Mouse (Mus musculus): ENCODE measurements at regions not wholly inside any gene's neighbourhood (a gene's known extent, or its start where the extent isn't known, plus 50 kb on each side); places are given as distances from the start of the nearest gene placed in this dataset.

- no peak for ATAC-seq (ENCODE audit: insufficient number of reproducible peaks, low FRiP score, low TSS enrichment, low read depth)
- Histone ChIP-seq H3K27me3 (no peaks in the 10 kb centered on the region), H3K36me3 (no peaks in the 10 kb centered on the region), H3K9me3 (no peaks in the 10 kb centered on the region), H3K27ac (no peak overlapping the region), H3K4me2 (no peak overlapping the region), H3K4me1 (no peaks in the 10 kb centered on the region), H3K4me3 (no peak overlapping the region), H3K9ac (no peak overlapping the region)
- WGBS = 58% methylated on average over 6 of the region's 6 CpGs
These were observed 86.9 kb downstream of the Ccdc71l start for GRCm38 (mm10) chr12:32465371-32465770.

- no peak overlapping the region for H3K9ac ChIP-seq
- H3K27me3 ChIP-seq = no peaks in the 10 kb centered on the region
- 85% methylated on average over 4 of the region's 4 CpGs for WGBS
- no peak overlapping the region for H3K4me2 ChIP-seq
- no peaks in the 10 kb centered on the region for H3K36me3 ChIP-seq
- H3K27ac ChIP-seq = no peak overlapping the region
- no peak for ATAC-seq (ENCODE audit: insufficient number of reproducible peaks, low FRiP score, low TSS enrichment, low read depth)
- no peak overlapping the region for H3K4me3 ChIP-seq
- no peaks in the 10 kb centered on the region for H3K9me3 ChIP-seq
- no peaks in the 10 kb centered on the region for H3K4me1 ChIP-seq
These were observed 91.4 kb downstream of the Ccdc71l start for GRCm38 (mm10) chr12:32469863-32470262.

- WGBS = 84% methylated on average over 3 of the region's 3 CpGs
- Histone ChIP-seq H3K4me1 (no peaks in the 10 kb centered on the region), H3K9ac (no peak overlapping the region), H3K27me3 (no peaks in the 10 kb centered on the region), H3K27ac (no peak overlapping the region), H3K4me2 (no peak overlapping the region), H3K36me3 (no peaks in the 10 kb centered on the region), H3K4me3 (no peak overlapping the region), H3K9me3 (no peaks in the 10 kb centered on the region)
- no peak for ATAC-seq (ENCODE audit: insufficient number of reproducible peaks, low FRiP score, low TSS enrichment, low read depth)
These were observed 100.9 kb downstream of the Ccdc71l start for GRCm38 (mm10) chr12:32479451-32479850.

GRCm38 (mm10) chr12:32480268-32480667 is 101.8 kb downstream of the Ccdc71l start:
- Histone ChIP-seq H3K4me2 (no peak overlapping the region), H3K4me1 (no peaks in the 10 kb centered on the region), H3K36me3 (no peaks in the 10 kb centered on the region), H3K4me3 (no peak overlapping the region), H3K27ac (no peak overlapping the region), H3K9ac (no peak overlapping the region), H3K27me3 (no peaks in the 10 kb centered on the region), H3K9me3 (no peaks in the 10 kb centered on the region)
- 64% methylated on average over 5 of the region's 5 CpGs for WGBS
- ATAC-seq (ENCODE audit: insufficient number of reproducible peaks, low FRiP score, low TSS enrichment, low read depth) = no peak

GRCm38 (mm10) chr12:32481051-32481450 is 102.5 kb downstream of the Ccdc71l start:
- ATAC-seq (ENCODE audit: insufficient number of reproducible peaks, low FRiP score, low TSS enrichment, low read depth) = no peak
- Histone ChIP-seq H3K4me3 (no peak overlapping the region), H3K4me1 (no peaks in the 10 kb centered on the region), H3K4me2 (no peak overlapping the region), H3K36me3 (no peaks in the 10 kb centered on the region), H3K9me3 (no peaks in the 10 kb centered on the region), H3K27ac (no peak overlapping the region), H3K9ac (no peak overlapping the region), H3K27me3 (no peaks in the 10 kb centered on the region)
- WGBS = 86% methylated on average over 5 of the region's 5 CpGs

- Histone ChIP-seq H3K27me3 (no peaks in the 10 kb centered on the region), H3K4me2 (no peak overlapping the region), H3K9ac (no peak overlapping the region), H3K9me3 (no peaks in the 10 kb centered on the region), H3K4me3 (no peak overlapping the region), H3K36me3 (no peaks in the 10 kb centered on the region), H3K4me1 (no peaks in the 10 kb centered on the region), H3K27ac (no peak overlapping the region)
- ATAC-seq (ENCODE audit: insufficient number of reproducible peaks, low FRiP score, low TSS enrichment, low read depth) = no peak
- 75% methylated on average over 1 of the region's 1 CpGs for WGBS
These were observed 103.8 kb downstream of the Ccdc71l start for GRCm38 (mm10) chr12:32482343-32482742.

DNA sequence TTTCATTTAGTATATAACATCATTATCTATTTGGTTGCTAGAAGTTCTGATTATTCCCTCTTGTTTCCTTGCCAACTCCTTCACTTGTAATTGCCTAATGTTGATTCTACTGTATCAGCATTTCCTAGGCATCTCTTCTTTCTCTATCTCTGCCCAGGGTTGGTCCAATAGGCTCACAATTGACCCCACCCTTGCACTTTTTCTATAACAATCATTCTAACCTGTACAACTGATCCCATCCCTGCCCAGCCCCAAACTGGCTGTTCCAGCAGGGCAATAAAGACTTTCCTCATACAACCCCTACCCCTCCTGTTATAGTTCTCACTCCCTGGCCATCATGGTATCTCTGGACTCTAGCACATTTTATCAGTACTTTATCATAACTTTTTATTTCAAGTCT is 104.3 kb downstream of the Ccdc71l start:
- H3K27ac ChIP-seq = no peak overlapping the region
- ATAC-seq (ENCODE audit: insufficient number of reproducible peaks, low FRiP score, low TSS enrichment, low read depth) = no peak
- no peak overlapping the region for H3K4me2 ChIP-seq
- no peak overlapping the region for H3K9ac ChIP-seq
- H3K9me3 ChIP-seq = no peaks in the 10 kb centered on the region
- H3K27me3 ChIP-seq = no peaks in the 10 kb centered on the region
- H3K4me3 ChIP-seq = no peak overlapping the region
- no peaks in the 10 kb centered on the region for H3K36me3 ChIP-seq
- H3K4me1 ChIP-seq = no peaks in the 10 kb centered on the region

DNA sequence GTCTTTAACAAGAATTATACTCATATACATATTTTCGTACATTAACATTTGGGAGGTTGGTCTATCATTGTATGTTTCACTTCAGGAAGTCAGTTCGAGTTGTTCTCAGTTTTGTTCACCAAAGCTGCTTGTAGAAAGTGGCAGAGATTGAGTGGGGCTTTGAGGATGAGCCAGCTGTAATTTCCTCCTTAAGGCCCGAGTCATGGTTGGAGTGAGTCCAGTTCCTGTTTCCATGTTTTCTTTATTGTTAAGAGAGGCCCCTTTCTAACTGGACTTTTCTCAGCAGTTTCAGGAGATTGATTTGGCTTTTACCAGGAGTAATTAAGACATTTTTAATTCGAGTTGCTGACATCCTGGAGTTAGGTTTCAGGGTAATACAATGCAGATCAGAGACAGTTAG is 107.7 kb downstream of the Ccdc71l start:
- no peak for ATAC-seq (ENCODE audit: insufficient number of reproducible peaks, low FRiP score, low TSS enrichment, low read depth)

GRCm38 (mm10) chr12:32486729-32487128 is 108.2 kb downstream of the Ccdc71l start:
- no peak overlapping the region for H3K9ac ChIP-seq
- H3K4me1 ChIP-seq = no peaks in the 10 kb centered on the region
- no peaks in the 10 kb centered on the region for H3K27me3 ChIP-seq
- no peaks in the 10 kb centered on the region for H3K9me3 ChIP-seq
- H3K4me3 ChIP-seq = no peak overlapping the region
- no peak overlapping the region for H3K4me2 ChIP-seq
- ATAC-seq (ENCODE audit: insufficient number of reproducible peaks, low FRiP score, low TSS enrichment, low read depth) = no peak
- H3K36me3 ChIP-seq = no peaks in the 10 kb centered on the region
- no peak overlapping the region for H3K27ac ChIP-seq
- WGBS = 31% methylated on average over 2 of the region's 2 CpGs

More for the DNA sequence above, 107.7 kb downstream of the Ccdc71l start:
- no peaks in the 10 kb centered on the region for H3K27me3 ChIP-seq
- WGBS = 53% methylated on average over 4 of the region's 4 CpGs
- no peaks in the 10 kb centered on the region for H3K4me1 ChIP-seq
- no peak overlapping the region for H3K4me2 ChIP-seq
- no peak overlapping the region for H3K4me3 ChIP-seq
- H3K36me3 ChIP-seq = no peaks in the 10 kb centered on the region
- H3K27ac ChIP-seq = no peak overlapping the region
- no peaks in the 10 kb centered on the region for H3K9me3 ChIP-seq
- H3K9ac ChIP-seq = no peak overlapping the region

GRCm38 (mm10) chr12:32487883-32488577 is 109.5 kb downstream of the Ccdc71l start:
- 51% methylated on average over 3 of the region's 3 CpGs for WGBS
- Histone ChIP-seq H3K9me3 (no peaks in the 10 kb centered on the region), H3K27ac (no peak overlapping the region), H3K4me3 (no peak overlapping the region), H3K4me2 (no peak overlapping the region), H3K27me3 (no peaks in the 10 kb centered on the region), H3K36me3 (no peaks in the 10 kb centered on the region), H3K9ac (no peak overlapping the region), H3K4me1 (no peaks in the 10 kb centered on the region)
- no peak for ATAC-seq (ENCODE audit: insufficient number of reproducible peaks, low FRiP score, low TSS enrichment, low read depth)

GRCm38 (mm10) chr12:32488578-32488892 is 110.0 kb downstream of the Ccdc71l start:
- no peak overlapping the region for H3K9ac ChIP-seq
- H3K27ac ChIP-seq = no peak overlapping the region
- no peak overlapping the region for H3K4me2 ChIP-seq
- no peaks in the 10 kb centered on the region for H3K4me1 ChIP-seq
- H3K4me3 ChIP-seq = no peak overlapping the region
- no peak for ATAC-seq (ENCODE audit: insufficient number of reproducible peaks, low FRiP score, low TSS enrichment, low read depth)
- H3K36me3 ChIP-seq = no peaks in the 10 kb centered on the region
- no peaks in the 10 kb centered on the region for H3K27me3 ChIP-seq
- no peaks in the 10 kb centered on the region for H3K9me3 ChIP-seq
- WGBS = 63% methylated on average over 1 of the region's 1 CpGs

DNA sequence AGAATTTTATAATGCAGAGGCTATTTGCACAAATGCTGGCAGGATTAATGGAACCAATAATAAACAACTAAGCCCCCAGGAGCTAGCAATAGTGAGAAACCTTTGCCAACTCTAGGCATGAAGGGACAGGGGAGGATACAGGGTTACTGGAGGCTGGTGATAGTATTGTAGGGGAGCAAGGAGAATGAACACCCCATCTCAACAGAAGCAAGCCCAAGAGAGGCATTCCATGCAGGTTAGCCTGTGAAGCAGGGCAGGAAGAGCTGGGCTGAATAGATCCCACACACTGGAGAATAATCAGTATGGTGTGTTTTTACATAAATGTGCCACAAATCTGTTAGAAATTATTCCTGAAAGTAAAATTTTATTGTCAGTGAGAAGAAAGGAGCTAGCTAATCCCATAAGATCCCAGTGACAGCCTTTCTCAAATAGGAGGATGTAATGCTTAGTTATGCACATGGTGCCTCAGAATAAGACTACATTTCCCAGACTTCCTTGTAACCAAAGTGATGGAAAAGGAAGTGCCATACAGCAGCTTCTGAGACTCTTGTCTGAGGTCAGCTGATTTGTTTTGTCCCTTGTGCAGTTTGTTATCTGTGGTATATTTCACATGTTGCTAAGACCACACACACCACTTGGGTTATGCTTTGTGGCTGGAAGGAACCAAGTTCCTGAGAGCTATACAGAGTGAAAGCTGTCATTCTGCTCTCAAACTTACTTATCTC is 111.1 kb downstream of the Ccdc71l start:
- H3K4me2 ChIP-seq = no peak overlapping the region
- H3K27me3 ChIP-seq = no peaks in the 10 kb centered on the region
- H3K9ac ChIP-seq = no peak overlapping the region
- no peaks in the 10 kb centered on the region for H3K36me3 ChIP-seq
- no peaks in the 10 kb centered on the region for H3K4me1 ChIP-seq
- ATAC-seq (ENCODE audit: insufficient number of reproducible peaks, low FRiP score, low TSS enrichment, low read depth) = no peak
- no peak overlapping the region for H3K4me3 ChIP-seq
- no peak overlapping the region for H3K27ac ChIP-seq
- H3K9me3 ChIP-seq = no peaks in the 10 kb centered on the region

DNA sequence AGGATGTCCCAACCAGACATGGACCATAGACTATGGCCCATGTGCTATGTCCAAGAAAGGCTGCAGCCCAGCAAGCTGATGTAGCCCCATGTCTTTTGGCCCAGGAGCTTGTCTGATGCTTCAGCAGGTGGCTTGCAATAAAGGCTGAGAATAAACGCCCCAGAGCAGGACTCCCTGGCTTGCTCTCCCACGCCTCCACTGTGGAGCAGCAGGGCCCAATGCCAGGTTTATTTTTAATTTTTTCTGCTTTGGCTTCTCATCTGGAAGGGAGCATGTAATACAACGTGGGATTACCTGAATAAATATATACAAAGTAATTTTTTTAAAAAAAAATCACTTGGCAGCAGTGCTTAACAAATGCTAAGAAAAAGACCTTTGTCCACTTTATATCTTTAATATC is 125.7 kb downstream of the Ccdc71l start:
- no peak overlapping the region for H3K4me2 ChIP-seq
- no peaks in the 10 kb centered on the region for H3K36me3 ChIP-seq
- ATAC-seq (ENCODE audit: insufficient number of reproducible peaks, low FRiP score, low TSS enrichment, low read depth) = no peak
- no peaks in the 10 kb centered on the region for H3K27me3 ChIP-seq
- H3K9me3 ChIP-seq = no peaks in the 10 kb centered on the region
- no peaks in the 10 kb centered on the region for H3K4me1 ChIP-seq
- H3K27ac ChIP-seq = no peak overlapping the region
- H3K4me3 ChIP-seq = no peak overlapping the region
- H3K9ac ChIP-seq = no peak overlapping the region
- WGBS = 53% methylated on average over 3 of the region's 3 CpGs

Measured in limb, embryonic 15.5 days (tissue).